Mouse (Mus musculus): ENCODE data around the gene Mief1. TPM values are rescaled to one million over a fixed set of nuclear protein-coding genes. Genes with fewer than 3 reads are reported as not detected.

The Mief1 gene
- polyA plus RNA-seq, 1 experiment: 38.4 TPM

DNA sequence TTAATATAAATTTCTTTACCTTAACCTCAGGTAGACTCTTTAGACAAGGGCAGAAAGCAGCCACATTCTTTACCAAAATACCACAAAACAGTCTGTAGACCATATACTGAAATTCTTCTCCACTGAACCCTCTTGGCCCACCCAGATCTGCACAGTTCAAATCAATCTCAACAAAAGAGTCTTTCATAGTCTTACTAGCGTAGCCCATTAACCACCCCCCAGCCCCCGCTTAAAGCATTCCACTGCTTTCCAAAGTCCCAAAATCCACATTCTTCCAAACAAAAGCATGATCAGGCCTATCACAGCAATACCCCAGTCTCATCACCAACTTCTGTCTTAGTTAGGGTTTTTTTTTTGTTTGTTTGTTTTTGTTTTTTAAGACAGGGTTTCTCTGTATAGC is 34.3 kb upstream of the Mief1 start:
- Histone ChIP-seq H3K4me1 (ENCODE audit: control insufficient read depth, insufficient read depth, low read length) (no peaks in the 10 kb centered on the region), H3K4me3 (ENCODE audit: low read depth, low read length) (no peak overlapping the region), H3K9me3 (replicated peaks; ENCODE audit: control insufficient read depth, insufficient read depth, low read length, poor library complexity, severe bottlenecking) (no peaks in the 10 kb centered on the region), H3K27ac (ENCODE audit: insufficient read depth, low read length) (no peak overlapping the region), H3K27me3 (ENCODE audit: control insufficient read depth, insufficient read depth, low read length, poor library complexity, severe bottlenecking) (no peaks in the 10 kb centered on the region), H3K36me3 (ENCODE audit: control insufficient read depth, insufficient read depth, low read length, poor library complexity, severe bottlenecking) (no peaks in the 10 kb centered on the region), H3K9ac (ENCODE audit: low read depth, poor library complexity, severe bottlenecking) (no peak overlapping the region)
- no peak for TF ChIP-seq EP300 (IDR thresholded peaks at IDR 0.05; ENCODE audit: insufficient read depth, low read depth, low read length)
- TF ChIP-seq CTCF (IDR thresholded peaks at IDR 0.05; ENCODE audit: low read depth, low read length): no peak
- no peak for TF ChIP-seq POLR2A (IDR thresholded peaks at IDR 0.05; ENCODE audit: insufficient read depth, low read length)

- no peaks in the 10 kb centered on the region for H3K36me3 ChIP-seq (ENCODE audit: control insufficient read depth, insufficient read depth, low read length, poor library complexity, severe bottlenecking)
- no peak overlapping the region for H3K4me3 ChIP-seq (ENCODE audit: low read depth, low read length)
- H3K27ac ChIP-seq (ENCODE audit: insufficient read depth, low read length): no peak overlapping the region
- TF ChIP-seq POLR2A (IDR thresholded peaks at IDR 0.05; ENCODE audit: insufficient read depth, low read length): no peak
- TF ChIP-seq EP300 (IDR thresholded peaks at IDR 0.05; ENCODE audit: insufficient read depth, low read depth, low read length): no peak
- no peak for TF ChIP-seq CTCF (IDR thresholded peaks at IDR 0.05; ENCODE audit: low read depth, low read length)
- H3K9me3 ChIP-seq (replicated peaks; ENCODE audit: control insufficient read depth, insufficient read depth, low read length, poor library complexity, severe bottlenecking): no peaks in the 10 kb centered on the region
- no peaks in the 10 kb centered on the region for H3K4me1 ChIP-seq (ENCODE audit: control insufficient read depth, insufficient read depth, low read length)
- H3K27me3 ChIP-seq (ENCODE audit: control insufficient read depth, insufficient read depth, low read length, poor library complexity, severe bottlenecking): no peaks in the 10 kb centered on the region
- no peak overlapping the region for H3K9ac ChIP-seq (ENCODE audit: low read depth, poor library complexity, severe bottlenecking)
These were observed 31.6 kb upstream of the Mief1 start for GRCm38 (mm10) chr15:80202111-80202775.

DNA sequence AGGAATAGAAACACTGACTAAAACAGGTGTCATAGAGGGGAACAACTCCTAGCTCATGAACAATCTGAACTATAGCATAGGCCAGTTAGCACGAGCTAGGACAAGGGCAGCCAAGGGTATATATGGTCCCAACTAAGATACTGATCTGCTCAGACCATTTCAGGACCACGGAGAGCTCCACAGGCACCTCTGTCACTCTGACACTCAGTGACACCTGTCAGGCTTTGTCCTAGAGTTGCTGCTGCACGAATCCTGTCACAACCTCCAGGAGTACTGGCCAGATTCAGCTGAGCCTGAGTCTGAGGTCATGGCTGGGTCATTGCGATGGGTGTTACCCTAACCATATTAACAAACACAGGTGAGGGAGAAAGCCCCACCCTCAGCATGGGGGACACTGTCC is 30.4 kb upstream of the Mief1 start:
- Histone ChIP-seq H3K27me3 (ENCODE audit: control insufficient read depth, insufficient read depth, low read length, poor library complexity, severe bottlenecking) (no peaks in the 10 kb centered on the region), H3K27ac (ENCODE audit: insufficient read depth, low read length) (no peak overlapping the region), H3K9me3 (replicated peaks; ENCODE audit: control insufficient read depth, insufficient read depth, low read length, poor library complexity, severe bottlenecking) (no peaks in the 10 kb centered on the region), H3K4me1 (ENCODE audit: control insufficient read depth, insufficient read depth, low read length) (no peaks in the 10 kb centered on the region), H3K4me3 (ENCODE audit: low read depth, low read length) (no peak overlapping the region), H3K36me3 (ENCODE audit: control insufficient read depth, insufficient read depth, low read length, poor library complexity, severe bottlenecking) (no peaks in the 10 kb centered on the region), H3K9ac (ENCODE audit: low read depth, poor library complexity, severe bottlenecking) (no peak overlapping the region)
- TF ChIP-seq CTCF (IDR thresholded peaks at IDR 0.05; ENCODE audit: low read depth, low read length) (no peak), EP300 (IDR thresholded peaks at IDR 0.05; ENCODE audit: insufficient read depth, low read depth, low read length) (no peak), POLR2A (IDR thresholded peaks at IDR 0.05; ENCODE audit: insufficient read depth, low read length) (no peak)

DNA sequence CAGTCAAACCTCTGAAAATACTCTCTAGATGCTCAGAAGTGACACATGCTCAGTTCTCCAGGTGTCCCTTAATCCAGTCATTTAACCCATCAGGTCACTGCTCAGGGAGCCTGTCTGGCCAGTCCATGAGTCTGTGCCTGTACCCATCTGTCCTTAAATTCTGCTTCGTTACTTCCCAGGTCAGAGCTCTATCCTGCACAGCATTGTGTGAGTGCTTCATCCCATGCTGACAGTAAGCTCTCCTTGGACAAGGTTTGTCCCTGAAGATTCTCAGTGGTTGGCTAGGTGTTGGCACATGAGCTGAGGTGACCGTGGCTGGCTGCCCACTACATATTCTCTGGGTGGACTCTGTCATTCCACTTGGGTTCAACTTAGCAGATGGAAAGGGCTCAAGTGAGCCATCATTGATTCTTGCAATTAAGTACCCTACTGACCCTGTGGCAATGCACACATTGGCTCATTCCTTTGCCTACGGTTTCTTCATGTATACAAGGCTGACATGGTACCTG is 27.7 kb upstream of the Mief1 start:
- no peak for TF ChIP-seq CTCF (IDR thresholded peaks at IDR 0.05; ENCODE audit: low read depth, low read length)
- TF ChIP-seq EP300 (IDR thresholded peaks at IDR 0.05; ENCODE audit: insufficient read depth, low read depth, low read length): no peak
- TF ChIP-seq POLR2A (IDR thresholded peaks at IDR 0.05; ENCODE audit: insufficient read depth, low read length): no peak
- Histone ChIP-seq H3K27ac (ENCODE audit: insufficient read depth, low read length) (no peak overlapping the region), H3K9ac (ENCODE audit: low read depth, poor library complexity, severe bottlenecking) (no peak overlapping the region), H3K4me3 (ENCODE audit: low read depth, low read length) (no peak overlapping the region), H3K36me3 (ENCODE audit: control insufficient read depth, insufficient read depth, low read length, poor library complexity, severe bottlenecking) (no peaks in the 10 kb centered on the region), H3K9me3 (replicated peaks; ENCODE audit: control insufficient read depth, insufficient read depth, low read length, poor library complexity, severe bottlenecking) (no peaks in the 10 kb centered on the region), H3K4me1 (ENCODE audit: control insufficient read depth, insufficient read depth, low read length) (no peaks in the 10 kb centered on the region), H3K27me3 (ENCODE audit: control insufficient read depth, insufficient read depth, low read length, poor library complexity, severe bottlenecking) (no peaks in the 10 kb centered on the region)

DNA sequence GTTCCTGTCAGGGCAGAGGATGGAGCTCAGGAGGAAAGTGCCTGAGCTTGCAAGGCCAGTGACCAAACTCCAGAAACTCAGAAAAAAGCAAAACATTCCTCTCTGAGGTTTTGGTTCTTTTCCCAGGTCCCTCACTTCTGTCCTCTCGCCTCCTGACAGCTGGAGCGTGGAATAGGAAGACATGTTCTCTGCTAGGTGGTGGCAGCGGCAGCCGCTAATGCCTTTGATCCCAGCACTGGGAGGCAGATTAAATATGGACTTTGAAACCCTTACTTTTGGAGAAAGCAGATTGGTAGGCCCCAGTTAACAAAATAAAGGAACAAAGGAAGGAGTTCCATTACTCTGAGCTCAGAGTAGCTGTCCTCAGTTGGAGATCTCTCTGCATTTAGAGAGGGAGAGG is 25.4 kb upstream of the Mief1 start:
- no peaks in the 10 kb centered on the region for H3K9me3 ChIP-seq (replicated peaks; ENCODE audit: control insufficient read depth, insufficient read depth, low read length, poor library complexity, severe bottlenecking)
- no peaks in the 10 kb centered on the region for H3K36me3 ChIP-seq (ENCODE audit: control insufficient read depth, insufficient read depth, low read length, poor library complexity, severe bottlenecking)
- no peak overlapping the region for H3K9ac ChIP-seq (ENCODE audit: low read depth, poor library complexity, severe bottlenecking)
- H3K27me3 ChIP-seq (ENCODE audit: control insufficient read depth, insufficient read depth, low read length, poor library complexity, severe bottlenecking): no peaks in the 10 kb centered on the region
- H3K4me3 ChIP-seq (ENCODE audit: low read depth, low read length): no peak overlapping the region
- no peak for TF ChIP-seq CTCF (IDR thresholded peaks at IDR 0.05; ENCODE audit: low read depth, low read length)
- TF ChIP-seq POLR2A (IDR thresholded peaks at IDR 0.05; ENCODE audit: insufficient read depth, low read length): no peak
- TF ChIP-seq EP300 (IDR thresholded peaks at IDR 0.05; ENCODE audit: insufficient read depth, low read depth, low read length): no peak
- H3K27ac ChIP-seq (ENCODE audit: insufficient read depth, low read length): no peak overlapping the region
- no peaks in the 10 kb centered on the region for H3K4me1 ChIP-seq (ENCODE audit: control insufficient read depth, insufficient read depth, low read length)

DNA sequence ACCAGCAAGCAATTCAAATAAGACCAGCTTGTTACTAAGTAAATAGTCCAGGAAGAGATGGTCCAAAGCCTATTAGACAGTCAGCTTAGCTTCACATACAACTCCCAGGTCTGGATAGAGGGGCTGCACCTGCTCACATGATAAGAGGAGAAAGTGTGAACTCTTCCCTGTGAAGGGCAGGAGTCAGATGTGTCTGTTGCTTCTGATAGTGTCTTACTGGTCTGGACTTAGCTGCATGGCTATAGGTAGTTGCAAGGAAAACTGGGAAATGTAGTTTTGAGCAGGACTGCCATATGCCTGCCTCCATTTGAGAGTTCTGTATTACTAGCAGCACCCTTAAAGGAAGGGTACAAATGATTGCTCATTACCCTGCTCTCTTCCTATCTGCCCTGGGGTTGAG is 20.1 kb upstream of the Mief1 start:
- TF ChIP-seq CTCF (IDR thresholded peaks at IDR 0.05; ENCODE audit: low read depth, low read length): no peak
- no peak for TF ChIP-seq POLR2A (IDR thresholded peaks at IDR 0.05; ENCODE audit: insufficient read depth, low read length)
- no peak for TF ChIP-seq EP300 (IDR thresholded peaks at IDR 0.05; ENCODE audit: insufficient read depth, low read depth, low read length)
- no peak overlapping the region for H3K9ac ChIP-seq (ENCODE audit: low read depth, poor library complexity, severe bottlenecking)
- peaks cover 5% of the 10 kb centered on the region for H3K4me1 ChIP-seq (ENCODE audit: control insufficient read depth, insufficient read depth, low read length)
- no peaks in the 10 kb centered on the region for H3K36me3 ChIP-seq (ENCODE audit: control insufficient read depth, insufficient read depth, low read length, poor library complexity, severe bottlenecking)
- no peaks in the 10 kb centered on the region for H3K9me3 ChIP-seq (replicated peaks; ENCODE audit: control insufficient read depth, insufficient read depth, low read length, poor library complexity, severe bottlenecking)
- no peak overlapping the region for H3K4me3 ChIP-seq (ENCODE audit: low read depth, low read length)
- H3K27ac ChIP-seq (ENCODE audit: insufficient read depth, low read length): no peak overlapping the region
- H3K27me3 ChIP-seq (ENCODE audit: control insufficient read depth, insufficient read depth, low read length, poor library complexity, severe bottlenecking): no peaks in the 10 kb centered on the region

Data from ES-Bruce4 (cell line).